ENCODE assay signal across 8 mouse cellular contexts in genomic region chr19:16557971-16558370, GRCm38 (mm10).
DNase-seq lines count a peak whose midpoint lies in the region; ATAC-seq and TF ChIP-seq lines count a peak whose summit lies in the region.

No protein-coding gene starts in this region.

- TF ChIP-seq EP300 in heart, adult 2 months (IDR thresholded peaks at IDR 0.05; ENCODE audit: insufficient read depth, low read depth, low read length): no peak

- DNase-seq in heart, adult 2 months: peak in 1 of 2 experiments; percentile 33
- DNase-seq in heart, postnatal 25 days (ENCODE audit: low spot score): no peak
- peak; percentile 41 for DNase-seq in 416B (ENCODE audit: low read depth)
- peak; percentile 7 for DNase-seq in WW6 (ENCODE audit: low read depth, low spot score)
- DNase-seq in kidney, postnatal 0 days (ENCODE audit: low spot score): no peak
- DNase-seq in gastrocnemius, adult 8-10 months (ENCODE audit: low spot score in 2 of 2): no peak
- DNase-seq in hindbrain, embryonic 14.5 days (ENCODE audit: low spot score): no peak

- no peak overlapping the region for H3K4me3 ChIP-seq in heart, adult 2 months
- no peak overlapping the region for H3K4me3 ChIP-seq in kidney, postnatal 0 days (replicated peaks; ENCODE audit: low read depth, low read length)
- no peak overlapping the region for H3K4me3 ChIP-seq in hindbrain, embryonic 14.5 days (replicated peaks; ENCODE audit: low read length)

- H3K4me2 ChIP-seq in kidney, postnatal 0 days (ENCODE audit: low read length): no peak overlapping the region
- no peak overlapping the region for H3K4me2 ChIP-seq in hindbrain, embryonic 14.5 days (replicated peaks)

- TF ChIP-seq POLR2A in heart, adult 2 months (IDR thresholded peaks at IDR 0.05; ENCODE audit: insufficient read depth, low read depth, low read length): no peak

- H3K36me3 ChIP-seq in heart, adult 2 months (ENCODE audit: control insufficient read depth, insufficient read depth, low read length): no peaks in the 10 kb centered on the region
- H3K36me3 ChIP-seq in kidney, postnatal 0 days (ENCODE audit: insufficient read depth, low read length): no peaks in the 10 kb centered on the region
- H3K36me3 ChIP-seq in hindbrain, embryonic 14.5 days (replicated peaks; ENCODE audit: control insufficient read depth, insufficient read depth): no peaks in the 10 kb centered on the region

- no peaks in the 10 kb centered on the region for H3K79me2 ChIP-seq in heart, adult 2 months (replicated peaks; ENCODE audit: control insufficient read depth, insufficient read depth, low read length)

- intact Hi-C loops in heart, adult 2 months (cut with DNase I): no loop called here
- intact Hi-C loops in heart, postnatal 25 days (cut with DNase I): no loop called here

- H3K4me1 ChIP-seq in heart, adult 2 months (ENCODE audit: control insufficient read depth, insufficient read depth, low read length): no peaks in the 10 kb centered on the region
- no peaks in the 10 kb centered on the region for H3K4me1 ChIP-seq in kidney, postnatal 0 days (replicated peaks; ENCODE audit: insufficient read depth, low read length)
- H3K4me1 ChIP-seq in hindbrain, embryonic 14.5 days (replicated peaks; ENCODE audit: control insufficient read depth, insufficient read depth, low read length): no peaks in the 10 kb centered on the region

- H3K27ac ChIP-seq in heart, adult 2 months: no peak overlapping the region
- H3K27ac ChIP-seq in kidney, postnatal 0 days: no peak overlapping the region
- H3K27ac ChIP-seq in hindbrain, embryonic 14.5 days: no peak overlapping the region

- no peak overlapping the region for H3K9ac ChIP-seq in heart, adult 2 months (ENCODE audit: low read depth, low read length)
- no peak overlapping the region for H3K9ac ChIP-seq in kidney, postnatal 0 days (ENCODE audit: low read depth, low read length)
- no peak overlapping the region for H3K9ac ChIP-seq in hindbrain, embryonic 14.5 days

- no peaks in the 10 kb centered on the region for H3K9me3 ChIP-seq in kidney, postnatal 0 days (replicated peaks; ENCODE audit: low read length)
- H3K9me3 ChIP-seq in hindbrain, embryonic 14.5 days (ENCODE audit: control insufficient read depth, low read length): no peaks in the 10 kb centered on the region

- peak; percentile 72 for TF ChIP-seq CTCF in heart, adult 2 months (IDR thresholded peaks at IDR 0.05)
- peak; percentile 58 for TF ChIP-seq CTCF in kidney, postnatal 0 days (IDR thresholded peaks at IDR 0.05; ENCODE audit: low read depth)

- no peak for ATAC-seq in kidney, postnatal 0 days (replicated peaks; ENCODE audit: low FRiP score, low read depth)
- ATAC-seq in monocyte, adult 5-6 weeks (replicated peaks; ENCODE audit: insufficient number of reproducible peaks, low FRiP score, low TSS enrichment, poor library complexity, severe bottlenecking): no peak
- ATAC-seq in hindbrain, embryonic 14.5 days (ENCODE audit: low FRiP score): no peak

- H3K27me3 ChIP-seq in heart, adult 2 months (ENCODE audit: control insufficient read depth, insufficient read depth, low read length): no peaks in the 10 kb centered on the region
- no peaks in the 10 kb centered on the region for H3K27me3 ChIP-seq in kidney, postnatal 0 days (ENCODE audit: insufficient read depth, low read length)
- H3K27me3 ChIP-seq in hindbrain, embryonic 14.5 days (ENCODE audit: control insufficient read depth, insufficient read depth, low read length): no peaks in the 10 kb centered on the region

- 82% methylated on average over 5 of the region's 5 CpGs for WGBS in heart, adult 2 months
- 81% methylated on average over 5 of the region's 5 CpGs for WGBS in kidney, postnatal 0 days
- 73% methylated on average over 5 of the region's 5 CpGs for WGBS in hindbrain, embryonic 14.5 days

Comparison
In these comparisons a context has a peak if more than half of its experiments do, and no peak if none do; other contexts are left out.
1. DNase-seq: peak in 416B (single experiment) and WW6 (single experiment); none in heart, postnatal 25 days (single experiment), kidney, postnatal 0 days (single experiment), gastrocnemius, adult 8-10 months (0 of 2) and hindbrain, embryonic 14.5 days (single experiment).